Mouse (Mus musculus) frontal cortex, adult (tissue): Measurements from ENCODE around the gene Ksr2.

Experiments used
- ATAC-seq: cut with Nextera tagmentation; 2 replicates; pipeline ENCODE4 v1.9.2; 2017; ENCODE audit warnings: mild to moderate bottlenecking, moderate library complexity, mixed read lengths; ENCODE audit not compliant: low TSS enrichment

Gene Ksr2

DNA sequence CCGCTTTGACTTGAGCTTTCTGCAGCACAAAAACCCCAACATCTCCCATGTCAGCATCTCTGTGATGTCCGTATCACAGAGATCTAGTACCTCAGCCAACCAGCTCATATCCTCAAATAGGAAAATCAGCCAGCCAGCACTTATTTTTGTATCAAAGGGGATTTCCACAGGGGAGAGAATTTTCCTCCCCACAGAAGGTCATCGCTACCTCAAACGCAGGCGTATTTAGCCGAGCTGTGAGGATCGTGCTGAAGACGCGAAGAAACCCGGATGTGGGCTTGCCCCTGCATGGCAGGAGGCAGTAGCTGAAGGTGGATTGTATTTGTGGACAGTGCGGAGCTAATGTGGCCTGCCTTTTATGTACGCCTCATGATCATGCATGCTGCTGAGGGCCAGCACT, 67.8 kb downstream of the Ksr2 start:
- ATAC-seq: no peak

DNA sequence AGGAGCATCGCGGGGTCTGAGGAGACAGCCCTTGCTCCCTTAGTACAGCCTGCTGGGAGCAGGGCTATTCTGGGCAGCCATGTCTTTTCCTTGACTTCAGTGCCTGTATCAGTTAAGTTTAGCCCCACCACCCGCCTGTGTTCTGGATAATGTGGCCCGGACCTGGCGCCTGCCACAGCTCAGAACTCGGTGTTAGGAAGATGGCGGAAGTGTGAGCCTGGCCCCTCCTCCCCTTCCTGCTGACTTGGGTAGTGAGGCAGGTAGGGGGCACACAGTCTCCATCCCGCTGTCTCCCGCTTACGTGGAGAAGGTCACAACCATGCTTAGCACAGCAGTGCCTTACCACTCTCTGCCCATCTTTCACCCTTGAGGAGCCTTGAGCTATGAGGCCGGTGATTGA, 68.2 kb downstream of the Ksr2 start:
- ATAC-seq: no peak

GRCm38 (mm10) chr5:117485411-117485810, 71.6 kb downstream of the Ksr2 start:
- ATAC-seq: no peak

GRCm38 (mm10) chr5:117486092-117486491, 72.3 kb downstream of the Ksr2 start:
- ATAC-seq: no peak

DNA sequence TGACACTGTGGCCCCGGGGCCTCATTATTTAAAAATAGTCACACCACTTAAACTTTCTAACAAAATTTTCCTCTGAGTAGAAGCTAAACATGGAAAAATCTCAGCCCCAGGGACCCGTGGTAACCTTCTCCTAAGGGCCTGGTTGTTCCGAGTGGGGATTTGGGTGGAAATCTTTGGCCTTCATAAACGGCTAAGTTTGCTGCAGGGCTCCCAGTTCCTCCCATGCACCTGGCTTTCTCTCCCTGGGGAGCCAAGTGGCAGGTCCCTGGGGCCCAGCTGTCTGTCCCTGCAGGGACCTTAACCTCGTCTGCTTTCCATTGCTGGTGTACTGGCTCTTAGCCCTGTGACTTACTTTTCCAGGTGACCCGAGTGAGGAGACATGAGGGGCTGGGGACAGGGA, 74.4 kb downstream of the Ksr2 start:
- ATAC-seq: no peak

DNA sequence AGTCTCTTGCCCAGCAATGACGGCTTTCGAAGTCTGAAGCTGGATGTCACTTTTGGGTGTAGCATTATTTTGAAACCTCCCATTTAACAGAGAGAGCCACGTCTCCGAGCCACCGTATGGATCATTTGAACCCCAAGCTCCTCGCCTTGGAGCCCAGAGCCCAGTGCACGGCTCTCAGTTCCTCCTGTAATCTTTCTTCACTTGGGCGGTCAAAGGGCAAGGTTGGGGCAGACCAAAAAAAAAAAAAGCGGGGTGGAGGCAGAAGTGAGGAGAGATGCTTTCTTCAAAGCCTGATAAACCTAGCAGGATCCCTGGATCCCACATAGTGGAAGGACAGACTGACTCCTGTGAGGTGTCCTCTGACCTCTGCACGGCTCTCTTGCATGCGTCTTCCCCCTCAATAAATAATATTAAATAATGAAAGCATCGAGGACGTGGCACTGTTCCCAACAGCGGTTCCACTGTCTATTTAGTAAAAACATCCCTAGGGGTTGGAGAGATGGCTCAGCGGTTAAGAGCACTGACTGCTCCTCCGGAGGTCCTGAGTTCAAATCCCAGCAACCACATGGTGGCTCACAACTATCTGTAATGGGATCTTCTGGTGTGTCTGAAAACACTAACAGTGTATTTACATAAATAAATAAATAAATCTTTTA, 75.0 kb downstream of the Ksr2 start:
- no peak for ATAC-seq

DNA sequence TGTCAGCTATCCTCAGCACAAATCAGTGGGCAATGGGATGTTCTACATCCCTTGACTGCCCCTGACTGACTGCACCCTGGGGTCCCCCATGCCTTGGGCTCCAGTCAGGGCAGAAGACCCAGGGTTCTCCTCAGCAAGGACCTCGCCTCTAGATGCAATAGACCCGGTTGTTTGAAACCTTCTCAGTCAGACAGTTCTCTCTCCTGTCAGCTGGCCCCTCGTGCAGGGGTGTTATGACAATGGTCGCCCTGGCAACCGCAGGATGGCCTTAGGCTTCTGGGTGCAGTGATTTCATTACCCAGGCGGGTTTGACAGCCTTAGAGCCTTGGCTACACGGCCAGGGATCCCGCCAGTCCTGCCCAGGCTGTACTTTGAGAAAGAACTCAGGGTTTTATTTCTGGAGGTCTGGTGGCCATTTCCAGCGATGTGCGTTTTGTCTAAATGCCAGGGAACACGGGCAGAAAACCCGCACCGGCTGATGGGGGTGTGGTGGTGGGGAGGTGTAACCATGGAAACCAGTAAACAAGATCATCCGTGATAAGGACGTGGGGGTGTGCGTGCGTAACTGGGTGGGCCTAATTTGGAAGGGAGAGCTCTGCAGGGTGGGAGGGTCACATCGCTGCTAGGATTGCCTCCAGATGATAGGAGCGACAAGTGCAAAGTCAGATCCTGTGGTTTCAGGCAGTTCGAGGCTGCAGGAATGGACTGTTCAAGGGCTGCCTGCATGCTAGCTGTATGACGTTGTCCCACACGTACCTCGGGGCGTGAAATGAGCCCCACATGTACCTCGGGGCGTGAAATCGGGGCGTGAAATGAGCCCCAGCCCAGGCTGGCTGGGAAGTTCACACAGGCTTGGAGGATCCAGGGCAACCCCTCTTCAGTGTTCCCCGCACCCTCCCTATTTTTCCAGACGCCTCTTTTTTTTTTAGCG, 79.4 kb downstream of the Ksr2 start:
- ATAC-seq: peak; percentile 65

- peak; percentile 73 for ATAC-seq
Observed at GRCm38 (mm10) chr5:117493947-117494346, 80.1 kb downstream of the Ksr2 start.

DNA sequence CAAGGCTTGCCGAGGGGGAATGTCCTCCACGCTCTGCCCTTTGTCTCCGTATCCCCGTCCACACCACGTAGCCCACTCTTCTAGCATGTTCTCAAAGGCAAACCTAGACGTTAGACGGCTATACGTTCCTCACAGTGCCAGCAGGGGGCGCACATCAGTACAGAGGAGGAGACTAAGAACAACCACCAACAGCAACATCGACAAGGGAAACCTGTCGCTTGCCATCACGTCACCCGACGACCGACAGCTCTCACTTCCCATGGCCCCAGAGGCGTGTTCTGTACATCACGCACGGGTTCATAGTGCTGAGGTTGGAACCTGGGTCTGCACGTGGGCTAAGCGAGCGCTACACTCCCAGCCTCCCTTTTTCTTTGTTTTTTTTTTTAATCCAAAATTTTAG, 83.3 kb downstream of the Ksr2 start:
- no peak for ATAC-seq

DNA sequence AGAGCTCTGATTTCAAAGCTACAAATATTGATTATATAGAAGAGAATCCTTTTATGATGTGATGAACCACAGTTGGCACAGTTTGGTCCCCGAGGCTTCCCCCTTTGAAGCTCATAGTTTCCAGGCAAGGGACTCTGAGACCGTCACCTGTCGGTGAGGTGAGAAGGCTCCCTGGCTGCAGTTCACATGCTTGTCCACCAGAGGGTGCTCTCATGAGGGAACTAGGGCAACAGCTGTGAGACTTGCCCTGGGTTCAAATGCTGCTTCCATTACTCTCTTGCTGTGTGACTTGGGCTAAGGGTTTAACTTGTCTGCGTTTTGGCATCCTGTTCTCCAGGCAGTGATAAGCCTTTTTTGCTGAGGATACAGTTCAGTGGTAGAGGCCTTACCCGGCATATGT, 88.8 kb downstream of the Ksr2 start:
- ATAC-seq: no peak

- no peak for ATAC-seq
Observed at GRCm38 (mm10) chr5:117504431-117504830, 90.6 kb downstream of the Ksr2 start.

DNA sequence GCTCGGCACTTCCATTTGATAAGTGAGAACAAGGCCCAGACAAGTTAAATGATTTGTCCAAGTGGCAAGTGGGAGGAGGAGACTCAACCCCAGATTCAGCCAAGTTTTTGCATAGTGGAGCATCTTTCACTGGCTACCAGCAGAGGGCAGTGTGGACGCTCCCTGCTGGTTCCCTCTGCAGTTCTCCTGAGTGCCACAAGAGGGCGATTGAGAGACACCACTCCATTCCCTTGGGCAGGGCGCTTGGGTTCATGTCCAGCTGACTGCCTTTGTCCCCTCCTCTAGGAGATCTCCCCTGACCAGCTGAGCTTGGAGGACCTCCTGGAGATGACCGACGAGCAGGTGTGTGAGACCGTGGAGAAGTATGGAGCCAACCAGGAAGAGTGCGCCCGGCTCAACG, 91.4 kb downstream of the Ksr2 start:
- peak; percentile 32 for ATAC-seq

DNA sequence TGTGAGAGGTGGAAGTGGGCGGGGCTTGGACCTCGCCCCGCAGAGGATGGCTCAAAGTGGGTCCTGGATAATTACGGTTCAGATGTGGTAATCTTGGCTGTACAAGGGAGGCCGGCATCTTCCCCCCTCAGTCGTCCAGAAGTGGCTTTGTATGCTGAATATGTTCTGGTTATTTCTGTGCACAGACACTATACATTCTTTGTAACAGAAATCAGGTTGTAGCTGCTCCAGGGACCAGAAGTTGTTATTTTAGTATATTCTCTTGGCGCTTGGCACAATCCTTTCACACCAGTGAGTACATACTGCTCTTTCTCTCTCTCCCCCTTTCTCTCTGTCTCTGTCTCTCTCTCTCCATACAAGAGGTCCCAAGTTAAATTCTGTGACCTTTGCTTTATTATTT, 92.0 kb downstream of the Ksr2 start:
- ATAC-seq: peak; percentile 54

- ATAC-seq: no peak
Observed at GRCm38 (mm10) chr5:117506406-117506805, 92.6 kb downstream of the Ksr2 start.

- ATAC-seq: no peak; the same call in 1 of the 2 replicates
Observed at GRCm38 (mm10) chr5:117509511-117510375, 95.9 kb downstream of the Ksr2 start.

DNA sequence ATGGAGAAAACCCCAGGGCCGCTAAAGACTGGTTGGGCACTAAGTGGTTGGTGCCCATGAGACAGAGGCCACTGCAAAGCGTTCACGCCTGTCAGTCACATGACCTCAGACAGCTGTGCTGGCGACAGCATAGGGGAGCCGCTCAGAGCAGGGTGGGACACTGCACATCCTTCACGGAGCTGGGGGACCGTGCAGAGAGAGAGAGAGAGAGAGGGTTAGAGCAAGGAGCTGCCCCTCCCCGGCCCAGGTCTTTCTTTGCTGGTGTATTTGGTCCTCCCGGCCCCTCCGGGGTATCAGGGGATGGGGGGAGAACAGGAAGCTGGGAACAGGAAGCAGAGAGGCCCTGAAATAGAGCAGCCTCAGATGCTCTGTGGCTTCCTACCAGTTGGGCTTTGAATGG, 97.1 kb downstream of the Ksr2 start:
- ATAC-seq: no peak

- ATAC-seq: peak; percentile 84
Observed at GRCm38 (mm10) chr5:117515396-117515795, 101.6 kb downstream of the Ksr2 start.

DNA sequence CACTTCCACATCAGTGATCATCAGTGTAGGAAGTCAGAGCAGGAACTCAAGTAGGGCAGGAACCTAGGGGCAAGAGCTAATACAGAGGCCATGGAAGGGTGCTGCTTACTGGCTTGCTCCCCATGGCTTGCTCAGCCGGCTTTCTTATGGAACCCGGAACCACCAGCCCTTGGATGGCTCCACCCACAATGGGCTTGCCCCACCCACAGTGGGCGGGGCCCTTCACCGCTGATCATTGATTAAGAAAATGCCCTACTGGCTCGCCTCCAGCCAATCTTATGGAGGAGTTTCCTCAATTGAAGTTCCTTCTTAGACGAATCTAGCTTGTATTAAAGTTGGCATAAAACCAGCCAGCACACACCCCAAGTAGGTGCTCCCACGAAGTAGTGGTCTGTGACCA, 102.1 kb downstream of the Ksr2 start:
- ATAC-seq: no peak

DNA sequence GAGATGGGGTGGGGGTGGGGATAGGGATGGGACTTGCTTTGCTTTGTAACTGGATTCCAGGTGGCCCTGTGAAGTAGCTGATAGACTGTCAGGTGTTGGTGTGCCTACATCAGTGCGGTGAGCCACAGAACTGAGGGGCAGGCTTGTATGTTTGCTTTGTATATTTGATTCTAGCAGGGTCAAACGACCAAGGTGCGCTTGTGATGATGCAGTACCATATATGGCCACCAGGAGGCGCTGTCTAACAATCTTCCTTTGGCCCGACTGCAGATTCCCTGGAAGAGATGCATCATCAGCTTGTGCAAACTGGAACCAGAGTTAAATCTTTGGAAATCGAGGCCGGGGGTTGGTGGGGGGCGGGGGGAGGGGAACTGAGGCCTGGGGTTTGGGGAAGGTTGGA, 102.8 kb downstream of the Ksr2 start:
- no peak for ATAC-seq

DNA sequence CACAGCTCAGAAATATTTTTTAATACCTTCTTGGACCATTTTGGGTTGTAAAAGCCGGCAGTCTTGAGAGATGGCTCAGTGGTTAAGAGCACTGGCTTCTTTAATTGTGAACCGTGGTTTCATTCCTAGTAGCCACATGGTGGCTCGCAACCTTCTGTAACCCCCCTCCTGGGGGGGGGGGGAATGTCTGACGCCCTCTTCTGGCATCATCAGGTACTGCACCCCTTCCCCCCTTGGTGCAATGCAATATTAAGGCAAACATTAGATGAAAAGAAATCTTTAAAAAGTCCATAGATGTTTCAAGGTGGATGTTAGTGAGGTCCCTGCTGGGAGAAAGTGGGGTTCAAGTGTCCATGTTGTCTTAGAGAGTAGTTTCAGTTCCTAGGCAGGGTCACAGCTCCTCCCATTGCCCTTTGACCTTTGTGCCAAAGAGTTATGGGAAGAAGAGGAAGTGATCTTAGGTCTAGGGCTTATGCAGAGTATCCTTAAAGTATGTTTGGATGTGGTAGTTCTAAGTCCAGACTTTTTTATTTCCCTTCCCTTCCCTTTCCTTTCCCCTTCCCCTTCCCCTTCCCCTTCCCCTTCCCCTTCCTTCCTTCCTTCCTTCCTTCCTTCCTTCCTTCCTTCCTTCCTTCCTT, 106.2 kb downstream of the Ksr2 start:
- ATAC-seq: no peak

DNA sequence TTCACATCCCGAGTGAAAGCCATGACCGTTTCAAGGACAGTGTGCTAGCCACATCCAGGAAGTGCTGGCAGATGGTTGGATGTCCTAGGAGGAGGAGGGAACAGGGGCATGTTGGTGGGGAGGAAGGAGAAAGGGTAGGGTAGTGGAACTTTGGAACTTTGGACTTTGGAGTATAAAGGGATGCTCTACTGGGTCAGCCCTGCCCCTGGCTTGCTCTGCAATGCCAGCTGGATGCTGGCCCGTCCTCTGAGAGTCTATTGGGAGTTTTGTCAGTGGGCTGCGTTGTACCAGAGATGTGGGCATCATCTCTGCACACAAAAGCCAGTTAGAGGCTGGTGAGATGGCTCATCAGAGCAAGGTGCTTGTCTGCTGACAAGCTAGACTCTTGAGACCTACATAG, 107.4 kb downstream of the Ksr2 start:
- no peak for ATAC-seq

DNA sequence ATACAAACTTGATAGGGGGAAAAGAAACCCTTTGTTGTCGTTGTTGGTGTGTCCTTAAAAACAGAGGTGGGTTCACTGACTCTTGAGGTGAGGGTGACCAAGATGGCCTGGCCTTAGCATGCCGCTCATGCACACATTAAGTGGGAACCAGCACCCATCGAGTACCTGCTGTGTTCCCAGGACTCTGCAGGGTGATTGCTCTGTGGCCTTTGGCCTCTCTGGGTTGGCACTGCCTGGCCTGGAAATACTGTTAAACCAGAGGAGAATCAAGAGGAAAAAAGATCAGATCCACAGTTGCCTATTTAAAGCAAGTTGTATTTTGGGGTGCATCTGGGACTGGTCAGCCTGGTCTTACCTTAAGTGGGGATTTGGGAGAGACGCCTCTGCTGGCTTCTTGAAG, 107.9 kb downstream of the Ksr2 start:
- no peak for ATAC-seq
